Mouse (Mus musculus) stomach, embryonic 15.5 days (tissue): ENCODE results near the gene Med25. TPM values are rescaled to one million over a fixed set of nuclear protein-coding genes. Genes with fewer than 3 reads are reported as not detected.
A peak's percentile ranks its signal among the peaks of the same experiment; 100 is the strongest.

Experiments
- ATAC-seq: fragments of 200-750 bp; cut with Nextera tagmentation; 2 replicates; pipeline ENCODE4 v1.8.0; 2017; ENCODE audit warnings: low read depth, moderate number of reproducible peaks, moderate TSS enrichment; ENCODE audit not compliant: insufficient read depth, low FRiP score
- H3K27ac ChIP-seq: fragments of 300-500 bp; sonication (generic); 2 replicates; pipeline ENCODE4 v1.5.1; 2015; ENCODE audit warnings: mild to moderate bottlenecking, inconsistent platforms
- H3K27me3 ChIP-seq: fragments of 300-500 bp; sonication (generic); replicated peaks from 2 replicates; pipeline ENCODE4 v1.6.1; 2015; ENCODE audit warnings: inconsistent platforms
- H3K36me3 ChIP-seq: fragments of 300-500 bp; sonication (generic); 2 replicates; pipeline ENCODE4 v1.6.1; 2015; ENCODE audit warnings: inconsistent platforms
- H3K4me1 ChIP-seq: fragments of 300-500 bp; sonication (generic); 2 replicates; pipeline ENCODE4 v1.6.1; 2015; ENCODE audit warnings: inconsistent platforms
- H3K4me2 ChIP-seq: fragments of 300-500 bp; sonication (generic); 2 replicates; pipeline ENCODE4 v1.6.1; 2015; ENCODE audit warnings: mild to moderate bottlenecking, inconsistent platforms
- H3K4me3 ChIP-seq: fragments of 300-500 bp; sonication (generic); replicated peaks from 2 replicates; pipeline ENCODE4 v1.5.1; 2015; ENCODE audit warnings: inconsistent platforms
- H3K9ac ChIP-seq: fragments of 300-500 bp; sonication (generic); 2 replicates; pipeline ENCODE4 v1.6.1; 2015; ENCODE audit warnings: inconsistent platforms
- H3K9me3 ChIP-seq: fragments of 300-500 bp; sonication (generic); 2 replicates; pipeline ENCODE4 v1.6.1; 2016; ENCODE audit warnings: inconsistent platforms
- WGBS: fragments of 180-500 bp; shearing (Covaris S2); methylation state at CpG from one replicate; pipeline ENCODE4 v1.1.7; 2015; 5-methylcytosine and 5-hydroxymethylcytosine counted together
- polyA plus RNA-seq: library from polyadenylated mRNA; unstranded; fragments of >200 nt; fragmentation: Nextera tagmentation; extraction: Ambion mirVana; gene quantifications from 2 replicates; pipeline ENCODE4 v1.2.1, GENCODE M21; 2015

The Med25 gene
- polyA plus RNA-seq, 1 experiment from 2014 or later, result 91.0 TPM

- Histone ChIP-seq H3K27me3 (no peaks in the 10 kb centered on the region), H3K27ac (no peak overlapping the region), H3K4me1 (peaks cover 57% of the 10 kb centered on the region), H3K9ac (no peak overlapping the region), H3K36me3 (peaks cover 8% of the 10 kb centered on the region), H3K4me3 (no peak overlapping the region), H3K9me3 (no peaks in the 10 kb centered on the region), H3K4me2 (no peak overlapping the region)
- 89% methylated on average over 12 of the region's 12 CpGs for WGBS
- no peak for ATAC-seq
Measured at GRCm38 (mm10) chr7:44851625-44852234, 40.8 kb downstream of the Med25 start.

GRCm38 (mm10) chr7:44850789-44851624 lies 41.5 kb downstream of the Med25 start:
- peak overlapping the region; percentile 99 for H3K27ac ChIP-seq
- H3K4me3 ChIP-seq, result peak overlapping the region; percentile 69
- peak overlapping the region; percentile 68 for H3K4me2 ChIP-seq
- peaks cover 13% of the 10 kb centered on the region for H3K36me3 ChIP-seq
- H3K27me3 ChIP-seq, result no peaks in the 10 kb centered on the region
- no peaks in the 10 kb centered on the region for H3K9me3 ChIP-seq
- 79% methylated on average over 8 of the region's 8 CpGs for WGBS
- no peak for ATAC-seq
- H3K9ac ChIP-seq, result peak overlapping the region; percentile 64
- peaks cover 53% of the 10 kb centered on the region for H3K4me1 ChIP-seq

- Histone ChIP-seq H3K9me3 (no peaks in the 10 kb centered on the region), H3K9ac (peak overlapping the region; percentile 64), H3K27me3 (no peaks in the 10 kb centered on the region), H3K4me1 (peaks cover 49% of the 10 kb centered on the region), H3K36me3 (peaks cover 21% of the 10 kb centered on the region), H3K4me3 (peak overlapping the region; percentile 69), H3K4me2 (peak overlapping the region; percentile 68), H3K27ac (peak overlapping the region; percentile 99)
- WGBS, result under 1% methylated on average over 33 of the region's 33 CpGs
- peak; percentile 20 for ATAC-seq
Measured at GRCm38 (mm10) chr7:44850146-44850545, 42.4 kb downstream of the Med25 start.

GRCm38 (mm10) chr7:44849416-44850111 lies 42.9 kb downstream of the Med25 start:
- H3K27me3 ChIP-seq, result no peaks in the 10 kb centered on the region
- H3K4me1 ChIP-seq, result peaks cover 43% of the 10 kb centered on the region
- ATAC-seq, result peak; percentile 64
- H3K4me2 ChIP-seq, result peak overlapping the region; percentile 68
- peak overlapping the region; percentile 69 for H3K4me3 ChIP-seq
- peak overlapping the region; percentile 99 for H3K27ac ChIP-seq
- no peaks in the 10 kb centered on the region for H3K9me3 ChIP-seq
- 0% methylated on average over 41 of the region's 41 CpGs for WGBS
- H3K9ac ChIP-seq, result peak overlapping the region; percentile 64
- peaks cover 27% of the 10 kb centered on the region for H3K36me3 ChIP-seq

- H3K4me3 ChIP-seq, result peak within 1 kb of the TSS; percentile 69
- ATAC-seq, result peak; percentile 82
- H3K9me3 ChIP-seq, result no peaks in the 10 kb centered on the region
- peaks cover 39% of the 10 kb centered on the region for H3K4me1 ChIP-seq
- under 1% methylated on average over 54 of the region's 54 CpGs for WGBS
- peak within 1 kb of the TSS; percentile 64 for H3K9ac ChIP-seq
- H3K27me3 ChIP-seq, result no peaks in the 10 kb centered on the region
- H3K36me3 ChIP-seq, result peaks cover 35% of the 10 kb centered on the region
- H3K27ac ChIP-seq, result peak within 1 kb of the TSS; percentile 99
- peak within 1 kb of the TSS; percentile 68 for H3K4me2 ChIP-seq
Measured at GRCm38 (mm10) chr7:44848561-44849415, 43.7 kb downstream of the Med25 start, which contains the start of the genes Akt1s1 and Tbc1d17. Gene Akt1s1 (plus strand): TSS chr7:44848991. Gene Tbc1d17 (minus strand): TSS chr7:44849079.

- Histone ChIP-seq H3K27ac (no peak overlapping the region), H3K27me3 (no peaks in the 10 kb centered on the region), H3K9ac (peak overlapping the region; percentile 1; the same call in 1 of the 2 replicates), H3K4me2 (peak overlapping the region; percentile 68), H3K36me3 (peaks cover 44% of the 10 kb centered on the region), H3K9me3 (no peaks in the 10 kb centered on the region), H3K4me1 (peaks cover 29% of the 10 kb centered on the region), H3K4me3 (peak overlapping the region; percentile 69)
- 57% methylated on average over 5 of the region's 5 CpGs for WGBS
- ATAC-seq, result no peak
Measured at GRCm38 (mm10) chr7:44847772-44848171, 44.7 kb downstream of the Med25 start.

- H3K4me1 ChIP-seq, result peaks cover 23% of the 10 kb centered on the region
- peaks cover 47% of the 10 kb centered on the region for H3K36me3 ChIP-seq
Measured at GRCm38 (mm10) chr7:44846804-44847203, 45.7 kb downstream of the Med25 start.

GRCm38 (mm10) chr7:44845006-44845405 lies 47.5 kb downstream of the Med25 start:
- Histone ChIP-seq H3K4me3 (no peak overlapping the region), H3K9me3 (no peaks in the 10 kb centered on the region), H3K27ac (no peak overlapping the region), H3K27me3 (peaks cover 10% of the 10 kb centered on the region), H3K4me1 (peaks cover 12% of the 10 kb centered on the region), H3K36me3 (peaks cover 51% of the 10 kb centered on the region), H3K9ac (no peak overlapping the region), H3K4me2 (no peak overlapping the region)
- ATAC-seq, result no peak
- WGBS, result 93% methylated on average over 10 of the region's 10 CpGs

More at GRCm38 (mm10) chr7:44846804-44847203, 45.7 kb downstream of the Med25 start:
- Histone ChIP-seq H3K4me3 (no peak overlapping the region), H3K27ac (no peak overlapping the region), H3K9ac (no peak overlapping the region), H3K4me2 (no peak overlapping the region), H3K27me3 (0 out of 2 replicates have a peak, but pooled peaks cover under 1% of the 10 kb centered on the region), H3K9me3 (no peaks in the 10 kb centered on the region)
- WGBS, result 94% methylated on average over 7 of the region's 7 CpGs
- no peak for ATAC-seq

- H3K27ac ChIP-seq, result no peak overlapping the region
- 83% methylated on average over 8 of the region's 8 CpGs for WGBS
- peaks cover 51% of the 10 kb centered on the region for H3K36me3 ChIP-seq
- H3K27me3 ChIP-seq, result peaks cover 10% of the 10 kb centered on the region
- no peak overlapping the region for H3K4me3 ChIP-seq
- no peaks in the 10 kb centered on the region for H3K9me3 ChIP-seq
- no peak overlapping the region for H3K9ac ChIP-seq
- H3K4me1 ChIP-seq, result peaks cover 15% of the 10 kb centered on the region
- H3K4me2 ChIP-seq, result no peak overlapping the region
- ATAC-seq, result no peak
Measured at GRCm38 (mm10) chr7:44841825-44842463, 50.6 kb downstream of the Med25 start.

- peaks cover 15% of the 10 kb centered on the region for H3K4me1 ChIP-seq
- no peak overlapping the region for H3K27ac ChIP-seq
- no peaks in the 10 kb centered on the region for H3K9me3 ChIP-seq
- H3K36me3 ChIP-seq, result peaks cover 40% of the 10 kb centered on the region
- ATAC-seq, result no peak
- peak overlapping the region; percentile 78 for H3K4me2 ChIP-seq
- no peak overlapping the region for H3K9ac ChIP-seq
- peak overlapping the region; percentile 31; the same call in 1 of the 2 replicates for H3K4me3 ChIP-seq
- 57% methylated on average over 14 of the region's 14 CpGs for WGBS
- peaks cover 10% of the 10 kb centered on the region for H3K27me3 ChIP-seq
Measured at GRCm38 (mm10) chr7:44840426-44840825, 52.1 kb downstream of the Med25 start.
